Mouse (Mus musculus) adrenal gland, postnatal 0 days (tissue): ENCODE measurements around the gene Ctnnbl1. TPM values are rescaled to one million over a fixed set of nuclear protein-coding genes. Genes with fewer than 3 reads are reported as not detected.

ENCODE experiments used
- polyA plus RNA-seq: library from polyadenylated mRNA; unstranded; fragments of >200 nt; fragmentation: Nextera tagmentation; extraction: Ambion mirVana; gene quantifications from 2 replicates; pipeline ENCODE4 v1.2.1, GENCODE M21; 2015

The Ctnnbl1 gene
- polyA plus RNA-seq: 30.9 and 33.5 TPM in 2 replicates

DNA sequence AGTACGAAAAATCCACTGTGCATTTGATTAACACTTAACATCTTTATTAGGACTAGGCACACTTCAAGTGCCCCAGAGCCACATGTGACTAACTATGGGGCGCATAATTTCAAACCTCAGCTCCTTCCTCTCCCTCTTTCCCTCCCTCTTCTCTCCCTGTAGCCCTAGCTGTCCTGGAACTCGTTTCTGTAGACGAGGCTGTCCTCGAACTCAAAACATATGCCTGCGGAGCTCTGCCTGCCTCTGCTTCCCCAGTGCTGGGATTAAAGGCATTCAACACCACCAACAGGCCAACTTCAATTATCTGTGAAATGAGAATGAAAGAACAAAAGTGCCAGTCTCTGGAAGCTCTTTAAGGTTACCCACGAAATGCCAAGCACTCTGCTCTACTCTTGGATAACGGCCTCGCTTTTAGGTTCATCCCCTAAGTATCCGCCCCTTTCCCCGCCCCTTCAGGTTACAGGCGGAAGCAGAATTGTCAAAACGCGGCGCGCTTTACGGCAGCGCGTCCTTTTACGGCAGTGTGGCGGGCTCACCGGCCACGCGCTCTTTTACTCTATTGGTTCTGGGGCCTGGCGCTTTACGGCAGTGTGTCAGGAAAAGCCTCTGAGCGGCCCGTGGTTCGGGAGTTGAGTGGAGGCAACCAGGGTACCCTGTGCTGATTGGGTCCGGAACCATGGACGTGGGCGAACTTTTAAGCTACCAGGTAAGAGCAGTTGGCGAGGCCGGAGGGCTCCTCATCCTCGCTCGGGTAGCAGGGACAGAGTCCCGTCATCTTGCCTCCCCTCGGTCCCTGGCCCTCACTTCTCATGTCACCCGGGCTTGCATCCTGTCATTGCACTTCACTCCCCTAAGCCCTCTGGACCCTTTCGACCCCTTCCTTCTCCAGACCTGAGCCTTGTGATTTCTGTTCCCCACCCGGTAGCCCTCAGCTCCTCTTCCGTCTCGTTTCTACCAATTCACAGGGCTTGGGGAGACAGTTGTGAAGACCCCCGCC is at the start of gene Ctnnbl1:
TSS of gene Ctnnbl1 (plus strand) at position 548 of the 997 bp plus-strand sequence.

DNA sequence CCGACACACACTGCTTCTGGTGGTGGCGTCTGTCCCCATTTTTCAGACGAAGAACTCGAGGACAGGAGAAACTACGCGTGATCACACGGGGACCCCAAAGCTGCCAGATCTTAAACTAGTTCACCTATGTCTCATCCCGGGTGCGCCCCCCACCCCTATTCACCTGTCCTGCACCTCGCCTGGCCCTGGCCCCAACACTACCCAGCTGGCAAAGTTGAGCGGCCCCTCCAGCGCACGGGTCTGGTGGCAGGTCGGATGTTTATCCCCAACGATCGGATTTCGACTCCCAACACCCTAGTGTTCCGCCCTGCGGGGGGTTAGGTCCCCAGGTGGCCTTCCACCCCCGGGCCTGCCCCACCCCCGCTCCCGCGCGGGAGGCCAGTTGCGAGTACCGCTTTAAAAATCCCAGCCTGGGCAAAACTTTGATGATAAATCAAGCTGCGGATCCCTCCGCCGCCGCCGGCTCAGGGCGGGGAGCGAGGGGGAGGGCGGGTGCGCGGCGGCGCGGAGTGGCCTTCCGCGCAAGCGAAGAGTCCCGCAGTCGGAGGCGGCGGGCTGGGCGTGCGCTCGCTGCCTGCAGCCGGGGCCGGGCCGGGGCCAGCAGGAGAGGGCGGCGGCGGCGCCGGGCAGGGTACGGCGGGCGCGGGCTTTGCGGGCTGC is 177.0 kb downstream of the Ctnnbl1 start, which contains the start of gene Vstm2l:
TSS of gene Vstm2l (plus strand) at position 549 of the 660 bp plus-strand sequence.

Other genes starting within 250 kb of the Ctnnbl1 start
- 607 and 812 TPM in 2 replicates for gene Nnat, start 177.3 kb upstream of the Ctnnbl1 start, polyA plus RNA-seq
- gene Blcap, start 166.1 kb upstream of the Ctnnbl1 start, polyA plus RNA-seq: 35.3 and 38.3 TPM in 2 replicates
- gene Vstm2l, start 177.3 kb downstream of the Ctnnbl1 start, polyA plus RNA-seq: 7.2 and 23.6 TPM in 2 replicates